Mouse (Mus musculus) neutrophil, adult 65 days (primary cell): ENCODE measurements around the gene Fbxl18. TPM values are rescaled to one million over a fixed set of nuclear protein-coding genes. Genes with fewer than 3 reads are reported as not detected.

Experiments
- total RNA-seq: library from RNA; stranded (reverse); gene quantifications from 2 replicates; pipeline ENCODE4 v1.2.4, GENCODE M21; 2023

Fbxl18 gene
- total RNA-seq = 6.7 and 10.4 TPM in 2 replicates

GRCm38 (mm10) chr5:142894918-142895613 lies at the start of gene Fbxl18:
Fbxl18 (minus strand) TSS chr5:142895421.

GRCm38 (mm10) chr5:142906532-142907047 lies 11.4 kb upstream of the Fbxl18 start, which contains the start of gene Actb:
Actb (minus strand) TSS chr5:142906754.

GRCm38 (mm10) chr5:142817524-142818434 lies 77.4 kb downstream of the Fbxl18 start, which contains the start of gene Tnrc18:
Tnrc18 (minus strand) TSS chr5:142817662.

Other genes with a start within 250 kb of the Fbxl18 start
- 0.43 and 0.85 TPM in 2 replicates for gene Slc29a4, start 202.9 kb downstream of the Fbxl18 start, total RNA-seq
- gene Tnrc18, start 77.8 kb downstream of the Fbxl18 start, total RNA-seq = 166 and 238 TPM in 2 replicates
- 16,220 and 16,322 TPM in 2 replicates for gene Actb, start 11.3 kb upstream of the Fbxl18 start, total RNA-seq
- gene Fscn1, start 64.9 kb upstream of the Fbxl18 start, total RNA-seq = 0.16 and 1.3 TPM in 2 replicates
- 55.9 and 81.8 TPM in 2 replicates for gene Rnf216, start 217.6 kb upstream of the Fbxl18 start, total RNA-seq